Mouse (Mus musculus) gonadal fat pad, adult 2 months (tissue): ENCODE results near the gene Mef2c. TPM values are rescaled to one million over a fixed set of nuclear protein-coding genes. Genes with fewer than 3 reads are reported as not detected.

Experiments
- DNase-seq: peaks from one replicate; pipeline ENCODE4 v3.0.0-alpha.2; 2012; ENCODE audit warnings: low read depth
- polyA plus RNA-seq: library from polyadenylated mRNA; depleted of rRNA; stranded (reverse); fragments of >200 nt; gene quantifications from 2 replicates; pipeline ENCODE4 v1.2.3, GENCODE M21; 2012

The Mef2c gene
- polyA plus RNA-seq, 1 experiment, result 14.4 TPM

- DNase-seq, result no peak
These were observed 163.2 kb downstream of the Mef2c start for GRCm38 (mm10) chr13:83667051-83667450.

- no peak for DNase-seq
These were observed 203.8 kb downstream of the Mef2c start for GRCm38 (mm10) chr13:83707611-83708010.

- DNase-seq, result no peak
These were observed 209.0 kb downstream of the Mef2c start for GRCm38 (mm10) chr13:83712778-83713380.

- DNase-seq, result no peak
These were observed 209.9 kb downstream of the Mef2c start for GRCm38 (mm10) chr13:83713661-83714291.

GRCm38 (mm10) chr13:83714466-83715307, 210.9 kb downstream of the Mef2c start:
- no peak for DNase-seq

- no peak for DNase-seq
These were observed 211.5 kb downstream of the Mef2c start for GRCm38 (mm10) chr13:83715308-83715785.

- no peak for DNase-seq
These were observed 212.3 kb downstream of the Mef2c start for GRCm38 (mm10) chr13:83715971-83716615.
